Mouse (Mus musculus): ENCODE data around the gene Tnfrsf21.

Tnfrsf21 gene

GRCm38 (mm10) chr17:43016371-43017331, at the start of gene Tnfrsf21:
Gene Tnfrsf21 (plus strand): TSS chr17:43016555.
- DNase-seq (ENCODE audit: low read depth in 2 of 2, low spot score in 2 of 2), result peak; percentile 1 to 22

GRCm38 (mm10) chr17:42968174-42968573, 48.2 kb upstream of the Tnfrsf21 start:
- DNase-seq (ENCODE audit: low read depth in 2 of 2, low spot score in 2 of 2), result no peak

- no peak for DNase-seq (ENCODE audit: low read depth in 2 of 2, low spot score in 2 of 2)
These were observed 40.9 kb upstream of the Tnfrsf21 start for GRCm38 (mm10) chr17:42975312-42975996.

GRCm38 (mm10) chr17:42977766-42978165, 38.6 kb upstream of the Tnfrsf21 start:
- no peak for DNase-seq (ENCODE audit: low read depth in 2 of 2, low spot score in 2 of 2)

GRCm38 (mm10) chr17:42978345-42978744, 38.0 kb upstream of the Tnfrsf21 start:
- no peak for DNase-seq (ENCODE audit: low read depth in 2 of 2, low spot score in 2 of 2)

- no peak for DNase-seq (ENCODE audit: low read depth in 2 of 2, low spot score in 2 of 2)
These were observed 34.5 kb upstream of the Tnfrsf21 start for GRCm38 (mm10) chr17:42981806-42982205.

GRCm38 (mm10) chr17:42982568-42982967, 33.8 kb upstream of the Tnfrsf21 start:
- no peak for DNase-seq (ENCODE audit: low read depth in 2 of 2, low spot score in 2 of 2)

GRCm38 (mm10) chr17:42985837-42986589, 30.3 kb upstream of the Tnfrsf21 start:
- DNase-seq (ENCODE audit: low read depth in 2 of 2, low spot score in 2 of 2), result peak in 1 of 2 experiments; percentile 9

GRCm38 (mm10) chr17:42987692-42988091, 28.7 kb upstream of the Tnfrsf21 start:
- peak in 1 of 2 experiments; percentile 24 for DNase-seq (ENCODE audit: low read depth in 2 of 2, low spot score in 2 of 2)

GRCm38 (mm10) chr17:42989981-42990380, 26.4 kb upstream of the Tnfrsf21 start:
- DNase-seq (ENCODE audit: low read depth in 2 of 2, low spot score in 2 of 2), result no peak

- DNase-seq (ENCODE audit: low read depth in 2 of 2, low spot score in 2 of 2), result no peak
These were observed 25.2 kb upstream of the Tnfrsf21 start for GRCm38 (mm10) chr17:42991112-42991511.

- no peak for DNase-seq (ENCODE audit: low read depth in 2 of 2, low spot score in 2 of 2)
These were observed 16.8 kb upstream of the Tnfrsf21 start for GRCm38 (mm10) chr17:42999446-42999977.

- DNase-seq (ENCODE audit: low read depth in 2 of 2, low spot score in 2 of 2), result no peak
These were observed 15.8 kb upstream of the Tnfrsf21 start for GRCm38 (mm10) chr17:43000598-43000997.

GRCm38 (mm10) chr17:43012718-43013117, 3.6 kb upstream of the Tnfrsf21 start:
- DNase-seq (ENCODE audit: low read depth in 2 of 2, low spot score in 2 of 2), result no peak

- DNase-seq (ENCODE audit: low read depth in 2 of 2, low spot score in 2 of 2), result peak in 1 of 2 experiments; percentile 2
These were observed 1.1 kb downstream of the Tnfrsf21 start for GRCm38 (mm10) chr17:43017341-43018052.

GRCm38 (mm10) chr17:43018071-43018470, 1.7 kb downstream of the Tnfrsf21 start:
- no peak for DNase-seq (ENCODE audit: low read depth in 2 of 2, low spot score in 2 of 2)

GRCm38 (mm10) chr17:43019660-43020059, 3.3 kb downstream of the Tnfrsf21 start:
- DNase-seq (ENCODE audit: low read depth in 2 of 2, low spot score in 2 of 2), result no peak

- DNase-seq (ENCODE audit: low read depth in 2 of 2, low spot score in 2 of 2), result no peak
These were observed 4.7 kb downstream of the Tnfrsf21 start for GRCm38 (mm10) chr17:43021017-43021416.

GRCm38 (mm10) chr17:43022056-43022455, 5.7 kb downstream of the Tnfrsf21 start:
- no peak for DNase-seq (ENCODE audit: low read depth in 2 of 2, low spot score in 2 of 2)

- DNase-seq (ENCODE audit: low read depth in 2 of 2, low spot score in 2 of 2), result no peak
These were observed 7.4 kb downstream of the Tnfrsf21 start for GRCm38 (mm10) chr17:43023637-43024217.
